Mouse (Mus musculus) activated CD4-positive, CD25-positive, alpha-beta regulatory T cell, adult 4 months (primary cell): ENCODE data around the gene Celf6. TPM values are rescaled to one million over a fixed set of nuclear protein-coding genes. Genes with fewer than 3 reads are reported as not detected.

Experiments
- ATAC-seq: one replicate; pipeline ENCODE4 v1.8.0; 2017
- polyA plus RNA-seq, 2 experiments: library from polyadenylated mRNA; unstranded; fragments of 100-300 nt; shearing (Covaris generic); gene quantifications; one replicate each; pipeline ENCODE4 v1.2.1; 2017

Gene Celf6
- polyA plus RNA-seq: not detected

DNA sequence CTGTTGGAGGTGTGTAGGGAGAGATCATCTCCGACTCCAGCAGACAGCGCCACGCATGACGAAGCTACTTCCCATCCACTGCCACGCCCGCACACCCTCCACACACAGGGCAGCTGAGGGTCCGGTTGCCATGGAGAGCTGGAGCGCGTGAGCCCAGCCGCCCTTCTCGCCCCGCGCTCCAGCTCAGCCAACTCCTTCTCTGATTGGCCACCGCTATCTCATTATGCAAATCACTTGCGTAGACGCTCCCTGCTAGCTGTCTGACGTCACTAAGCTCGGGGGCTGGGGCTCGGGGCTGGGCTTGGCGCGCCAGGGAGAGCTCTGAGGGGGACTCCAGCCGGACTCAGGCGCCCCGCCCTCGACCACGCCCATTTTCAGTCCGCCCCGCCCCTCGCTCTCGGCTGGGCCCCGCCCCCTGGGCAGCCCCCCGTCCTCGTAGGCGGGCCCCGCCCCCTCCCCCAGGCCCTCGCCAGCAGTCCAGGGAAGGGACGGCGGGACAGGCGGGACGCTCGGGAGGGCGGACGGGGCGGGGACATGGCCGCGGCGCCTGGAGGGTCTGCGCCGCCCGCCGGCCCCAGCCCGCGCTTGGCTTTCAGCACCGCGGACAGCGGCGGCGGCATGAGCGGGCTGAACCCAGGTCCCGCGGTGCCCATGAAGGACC is at the start of gene Celf6:
Gene Celf6 (plus strand): TSS at position 74 of the 661 bp plus-strand sequence.
- ATAC-seq: peak; percentile 57

DNA sequence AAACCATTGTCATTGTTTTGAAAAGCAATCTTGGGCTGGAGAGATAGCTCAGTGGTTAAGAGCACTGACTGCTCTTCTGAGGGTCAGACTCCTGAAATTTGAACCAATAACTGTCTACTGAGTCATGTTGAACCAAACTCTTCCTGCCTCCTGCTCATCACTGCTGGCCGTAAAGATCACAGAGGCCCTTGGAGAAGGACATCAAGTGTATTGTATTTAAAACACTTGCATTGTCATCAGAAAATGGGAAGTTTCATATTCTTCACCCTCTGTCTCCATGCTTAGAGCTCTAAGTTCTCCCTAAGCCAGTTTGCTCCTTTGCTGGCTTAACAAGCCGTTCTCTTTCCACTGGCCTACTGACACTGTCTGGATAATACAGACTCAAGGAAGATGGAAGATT is 49.4 kb upstream of the Celf6 start:
- no peak for ATAC-seq

DNA sequence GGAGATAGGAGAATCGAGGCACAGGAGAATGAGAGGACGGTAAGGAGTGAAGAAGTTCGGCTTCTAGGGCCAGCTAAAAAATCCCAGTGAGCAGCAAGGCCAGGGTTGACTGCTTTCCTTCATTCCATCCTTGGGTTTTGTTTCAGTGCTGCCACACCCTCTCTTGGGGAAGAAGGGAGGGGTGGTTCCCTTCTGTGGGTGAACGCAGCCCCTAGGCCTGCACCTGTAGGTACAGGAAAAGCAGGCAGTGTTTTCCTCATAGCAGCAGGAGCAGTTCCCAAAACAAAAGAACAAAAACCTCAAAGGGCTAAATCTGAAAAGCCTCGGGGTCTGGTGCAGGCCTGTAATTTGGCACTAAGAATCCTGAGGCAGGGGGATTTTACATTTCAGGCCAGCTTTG is 46.1 kb upstream of the Celf6 start:
- no peak for ATAC-seq

DNA sequence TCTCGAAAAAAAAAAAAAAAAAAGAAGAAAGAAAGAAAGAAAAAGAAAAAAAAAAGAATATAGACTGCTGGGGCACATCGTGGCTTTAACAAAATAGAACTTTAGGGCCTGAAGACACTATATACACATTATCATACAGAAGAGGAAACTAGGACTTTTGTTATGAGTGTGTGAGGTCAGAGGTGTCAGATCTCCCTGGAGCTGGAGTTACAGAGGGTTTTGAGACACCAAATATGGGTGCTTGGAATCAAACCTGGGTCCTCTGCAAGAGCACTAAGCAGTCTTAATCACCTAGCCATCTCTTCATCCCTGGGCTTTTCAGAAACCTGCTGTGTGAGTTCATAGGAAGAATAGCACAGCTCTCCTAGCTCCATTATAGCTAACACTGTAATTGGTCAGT is 44.3 kb upstream of the Celf6 start:
- no peak for ATAC-seq

DNA sequence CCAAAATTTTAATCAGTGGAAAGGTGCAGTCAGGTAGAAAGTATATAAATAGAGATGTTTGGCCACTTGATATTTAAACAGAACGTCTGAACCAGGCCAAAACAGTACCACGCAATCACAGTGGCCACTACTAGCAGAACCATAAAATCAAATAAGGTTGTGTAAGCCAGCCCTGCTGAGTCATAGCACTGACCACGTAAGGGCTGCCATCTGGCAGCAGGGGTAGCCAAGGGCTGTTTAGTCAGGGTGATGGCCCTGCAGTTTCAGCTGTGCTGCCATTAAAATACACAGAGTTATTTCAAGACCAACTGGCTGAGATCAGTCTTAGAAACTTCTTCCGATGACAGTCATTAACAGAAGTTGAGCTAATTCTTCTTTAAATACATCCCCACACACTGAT is 43.8 kb upstream of the Celf6 start:
- ATAC-seq: no peak

DNA sequence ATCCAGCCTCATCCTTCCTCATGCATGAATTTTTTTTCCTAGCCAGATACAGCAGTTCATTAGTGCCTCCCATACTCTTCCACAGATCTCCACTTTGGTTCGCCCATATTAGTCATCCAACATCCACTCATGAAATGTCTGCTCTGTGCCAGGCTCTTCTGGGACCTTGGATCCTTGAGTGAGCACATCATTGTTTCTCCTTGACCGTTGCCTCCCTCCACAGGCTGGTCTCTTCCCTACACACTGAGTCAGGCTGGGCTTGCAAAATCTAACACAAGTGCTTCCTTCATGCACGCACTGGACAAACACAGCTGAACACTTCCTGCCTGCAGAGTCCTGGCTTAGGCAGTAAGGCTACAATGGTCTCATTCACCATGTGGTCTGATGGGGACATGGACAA is 40.1 kb upstream of the Celf6 start:
- no peak for ATAC-seq

DNA sequence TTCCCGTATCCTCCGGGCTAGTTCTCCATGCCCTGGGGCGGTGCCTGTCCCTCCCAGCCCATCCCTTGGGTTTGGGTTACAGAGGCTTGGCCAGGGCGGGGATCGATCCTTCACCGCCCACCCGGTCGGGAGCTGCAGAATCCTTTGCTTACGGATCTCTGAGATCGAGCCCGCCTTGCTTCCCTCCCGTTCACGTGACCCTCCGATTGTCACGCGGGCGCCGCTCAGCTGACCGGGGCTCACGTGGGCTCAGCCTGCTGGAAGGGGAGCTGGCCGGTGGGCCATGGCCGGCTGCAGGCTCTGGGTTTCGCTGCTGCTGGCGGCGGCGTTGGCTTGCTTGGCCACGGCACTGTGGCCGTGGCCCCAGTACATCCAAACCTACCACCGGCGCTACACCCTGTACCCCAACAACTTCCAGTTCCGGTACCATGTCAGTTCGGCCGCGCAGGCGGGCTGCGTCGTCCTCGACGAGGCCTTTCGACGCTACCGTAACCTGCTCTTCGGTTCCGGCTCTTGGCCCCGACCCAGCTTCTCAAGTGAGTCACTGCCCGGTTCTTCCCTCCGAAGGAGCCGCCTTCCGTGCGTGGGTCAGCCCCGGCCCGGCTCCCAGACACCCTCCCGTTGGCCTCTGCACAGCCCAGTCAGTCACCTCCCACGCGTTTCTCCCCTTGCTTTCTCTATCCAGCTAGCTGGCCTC is 38.1 kb upstream of the Celf6 start, which contains the start of the genes Hexa and Tmem202:
Gene Hexa (plus strand): TSS at position 100 of the 697 bp plus-strand sequence.
Gene Tmem202 (minus strand): TSS at position 407 of the 697 bp plus-strand sequence.
- peak; percentile 81 for ATAC-seq

DNA sequence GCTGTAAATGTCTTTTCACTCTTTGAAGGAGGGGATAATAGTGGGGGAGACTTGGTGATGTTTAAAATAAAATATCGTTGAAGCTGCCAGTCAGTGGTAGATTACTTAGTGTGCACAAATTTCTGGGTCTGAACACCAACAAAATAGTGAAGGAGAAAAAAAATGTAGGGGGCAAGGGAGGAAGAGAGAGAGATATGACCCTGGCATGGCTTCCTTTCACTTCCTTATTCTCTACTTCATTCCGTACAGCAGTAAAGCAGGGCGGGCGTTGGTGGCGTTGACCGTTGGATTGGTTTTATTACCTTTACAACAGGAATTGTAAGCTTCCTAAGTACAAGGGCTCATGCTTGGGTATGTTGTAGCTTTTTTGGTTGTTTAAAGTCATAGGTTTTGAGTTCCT is 36.1 kb upstream of the Celf6 start:
- no peak for ATAC-seq

DNA sequence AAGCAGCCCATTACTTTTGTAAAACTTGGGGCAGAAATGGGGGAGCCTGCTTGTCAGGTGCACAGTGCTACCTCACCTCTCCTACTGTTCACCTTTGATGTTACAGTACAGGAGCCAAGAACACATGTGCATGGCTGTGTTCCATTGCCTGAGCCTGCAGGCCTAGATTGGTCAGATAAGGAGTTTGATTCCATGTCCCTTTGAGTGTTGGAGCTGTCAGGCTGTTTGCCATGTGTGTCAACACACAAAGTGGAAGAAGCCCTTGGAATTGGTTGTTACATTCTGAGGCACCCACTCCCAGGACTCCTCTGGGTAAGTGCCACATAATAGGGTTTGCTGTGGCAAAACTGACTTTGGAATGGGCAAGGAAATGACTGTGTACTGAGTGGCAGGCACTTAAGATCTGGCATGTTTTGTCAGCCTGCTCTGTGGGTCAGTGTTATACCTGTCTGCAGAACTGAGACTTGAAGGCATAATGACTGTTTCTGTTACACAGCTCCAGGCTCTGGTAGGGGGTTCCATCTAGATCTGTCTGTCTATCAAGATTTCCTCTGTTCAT is 34.9 kb upstream of the Celf6 start:
- no peak for ATAC-seq

DNA sequence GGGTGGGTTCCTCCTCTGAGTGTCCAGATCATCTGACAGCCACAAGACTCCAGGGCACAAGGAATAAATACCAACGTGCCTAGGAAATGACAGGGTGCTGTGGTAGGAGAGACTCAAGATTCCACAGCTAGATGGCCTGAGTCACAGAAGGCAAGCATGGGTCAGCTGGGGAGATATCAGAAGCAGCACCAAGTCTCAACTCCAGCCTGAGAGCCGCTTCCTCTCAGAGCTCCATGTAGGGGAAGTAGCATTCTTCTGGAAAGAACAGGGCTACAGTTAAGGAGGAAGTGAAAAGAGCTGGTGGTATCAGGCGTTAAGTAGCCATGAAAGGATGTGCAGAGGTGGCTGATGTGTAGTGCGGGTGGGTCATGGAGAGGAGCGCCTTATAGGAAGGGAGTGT is 33.0 kb upstream of the Celf6 start:
- ATAC-seq: no peak

DNA sequence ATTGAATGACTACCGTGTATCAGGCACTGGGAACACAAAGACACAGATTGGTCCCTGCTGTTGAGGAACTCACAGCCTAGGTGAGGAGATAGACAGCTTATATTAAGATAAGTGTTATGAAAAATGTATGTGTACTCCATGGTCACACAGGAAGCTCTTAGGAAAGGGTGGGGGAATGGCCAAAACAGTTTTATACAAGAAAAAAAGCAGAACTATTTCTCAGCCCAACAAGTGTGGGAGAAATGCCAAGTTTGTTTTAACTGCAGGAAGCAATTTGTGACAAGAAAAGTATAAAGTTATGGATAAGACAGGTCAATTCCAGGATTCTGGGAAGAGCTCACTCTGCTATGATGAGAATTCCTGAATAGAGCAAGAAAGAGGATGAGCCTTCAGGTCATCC is 29.8 kb upstream of the Celf6 start:
- ATAC-seq: no peak

DNA sequence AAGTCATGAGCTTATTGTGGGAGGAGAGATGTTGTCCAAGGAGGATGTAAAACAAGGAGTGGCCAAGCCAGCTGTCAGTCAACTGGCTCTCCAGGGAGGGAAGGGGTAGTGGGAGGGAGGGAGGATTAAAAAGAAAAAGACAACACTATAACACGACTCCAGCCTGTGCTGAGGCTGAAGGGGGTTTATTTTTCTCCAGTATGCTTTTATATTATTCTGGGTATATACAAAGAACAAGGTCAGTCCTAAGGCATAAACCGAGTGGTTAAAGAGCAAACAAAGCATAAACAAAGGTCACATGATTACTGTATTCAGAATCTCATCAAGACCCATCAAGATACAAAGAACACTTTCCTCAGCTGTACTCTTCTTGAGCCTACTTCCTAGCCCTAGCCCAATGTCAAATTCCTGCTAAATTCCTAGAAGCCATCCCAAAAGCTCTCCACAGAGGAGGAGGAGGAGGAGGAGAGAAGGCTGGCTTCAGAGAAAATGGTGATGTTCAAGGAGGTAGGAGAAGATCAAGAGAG is 28.7 kb upstream of the Celf6 start:
- ATAC-seq: no peak

DNA sequence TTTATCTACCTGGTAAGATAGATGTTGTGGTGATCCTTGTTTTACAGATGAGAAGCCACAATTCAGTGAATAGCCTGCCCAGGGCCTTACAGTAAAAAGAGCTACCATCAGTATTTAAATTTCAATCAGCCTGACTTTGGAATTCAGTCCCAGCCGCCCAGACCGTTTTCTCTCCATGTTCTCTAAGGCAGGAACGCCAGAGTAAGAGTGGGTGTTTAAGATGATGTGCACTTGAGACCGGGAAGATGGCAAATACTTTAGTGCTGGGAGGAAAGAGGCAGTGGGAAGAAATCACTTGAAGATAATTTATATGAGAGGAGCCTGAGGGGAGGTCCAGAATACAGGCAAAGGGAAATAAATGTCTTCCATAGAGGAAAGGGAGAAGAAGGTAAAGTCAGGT is 27.6 kb upstream of the Celf6 start:
- ATAC-seq: no peak

DNA sequence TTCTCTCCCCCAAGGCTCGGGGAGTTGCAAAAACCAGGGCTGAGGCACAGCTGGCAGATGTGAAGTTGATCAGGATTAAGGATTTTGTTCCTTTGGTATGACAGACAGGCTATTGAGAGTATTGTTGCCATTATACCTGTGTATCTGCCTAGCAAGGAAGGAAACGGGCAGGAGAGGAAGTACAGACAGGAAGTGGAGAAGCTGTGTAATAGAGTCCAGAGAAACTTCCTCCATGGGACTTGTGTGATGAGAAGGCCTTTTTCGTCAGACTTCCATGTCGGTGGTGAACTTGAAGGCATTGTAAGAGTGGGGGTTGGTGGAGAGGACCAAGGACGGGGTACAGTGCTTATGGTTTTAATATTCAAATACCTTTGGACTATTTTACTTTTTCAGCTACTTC is 26.7 kb upstream of the Celf6 start:
- no peak for ATAC-seq

DNA sequence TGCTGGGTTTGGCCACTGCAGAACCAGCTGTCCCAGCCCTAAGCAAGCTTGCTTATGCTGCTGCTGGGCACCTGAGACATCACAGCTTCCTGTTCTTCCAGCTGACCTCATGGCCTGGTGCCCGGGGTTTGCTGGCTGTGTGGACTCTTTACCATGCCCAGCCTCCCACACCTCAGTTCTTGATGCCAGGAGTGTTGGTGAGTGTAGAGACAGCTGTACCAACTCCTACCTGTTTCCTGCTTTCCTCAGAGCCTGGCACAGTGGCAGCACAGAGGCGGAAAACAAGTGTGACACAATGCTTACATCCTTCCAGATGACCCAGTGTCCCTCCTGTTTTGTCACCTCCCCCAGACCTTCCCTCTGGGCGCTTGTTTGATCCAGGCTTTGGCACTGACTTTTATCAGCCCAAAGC is 26.1 kb upstream of the Celf6 start:
- ATAC-seq: no peak

DNA sequence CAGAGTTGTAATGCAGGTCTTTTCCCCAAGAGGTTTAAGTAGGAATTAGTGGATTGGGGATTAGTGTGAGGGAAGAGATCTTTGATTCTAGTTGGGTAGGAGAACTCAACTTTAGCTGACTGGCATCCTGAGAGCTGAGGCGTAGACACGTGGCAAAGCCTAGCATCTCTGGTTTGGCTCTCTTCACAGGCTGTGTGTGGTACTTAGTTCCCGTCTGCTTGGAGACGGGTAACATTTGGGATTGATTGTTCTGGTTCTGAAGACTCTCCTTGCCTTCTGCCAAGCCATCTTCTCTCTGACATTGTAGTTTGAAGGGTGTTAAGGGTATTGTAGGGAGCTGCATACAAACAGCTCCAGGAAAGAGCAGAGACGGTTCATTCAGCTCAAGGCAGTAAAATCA is 25.1 kb upstream of the Celf6 start:
- no peak for ATAC-seq

DNA sequence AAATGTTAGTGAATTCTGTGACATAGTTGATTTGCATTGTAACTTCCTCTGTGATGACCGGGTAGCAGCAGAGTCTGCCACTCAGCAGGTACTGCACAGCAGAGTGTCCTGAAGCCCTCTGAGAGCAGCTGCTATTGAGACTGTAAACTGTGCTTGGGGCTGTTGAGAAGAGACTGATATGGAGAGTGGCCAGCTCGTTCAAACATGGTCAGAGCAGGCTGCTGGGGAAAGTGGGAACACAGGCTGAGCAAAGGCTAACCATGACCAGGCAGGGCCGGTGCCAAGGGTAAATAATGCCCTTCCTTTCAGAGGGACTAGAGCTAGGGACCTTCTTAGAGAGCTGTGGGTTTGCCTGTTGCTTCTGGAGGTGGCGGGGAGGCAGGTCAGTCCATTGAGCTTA is 24.0 kb upstream of the Celf6 start:
- ATAC-seq: no peak

DNA sequence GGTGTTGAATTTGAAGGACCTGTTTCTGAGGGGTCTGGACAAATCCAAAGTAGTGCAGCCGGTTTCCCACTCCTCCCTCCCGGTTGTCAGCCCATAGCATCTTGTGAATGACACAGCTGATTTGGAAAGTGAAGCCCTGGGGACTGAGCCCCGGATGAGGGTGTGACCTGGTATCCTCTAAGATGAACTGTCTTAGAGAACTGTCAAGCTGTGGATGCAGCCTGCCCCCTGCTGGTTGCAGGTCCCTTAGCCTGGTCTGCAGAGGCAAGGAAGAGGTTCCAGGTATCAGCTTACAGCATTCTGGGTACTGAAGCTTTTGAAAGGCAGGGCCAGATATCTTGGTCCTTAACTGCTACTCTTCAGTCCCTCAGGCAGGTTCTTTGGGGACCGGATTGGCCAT is 12.1 kb upstream of the Celf6 start:
- ATAC-seq: no peak

DNA sequence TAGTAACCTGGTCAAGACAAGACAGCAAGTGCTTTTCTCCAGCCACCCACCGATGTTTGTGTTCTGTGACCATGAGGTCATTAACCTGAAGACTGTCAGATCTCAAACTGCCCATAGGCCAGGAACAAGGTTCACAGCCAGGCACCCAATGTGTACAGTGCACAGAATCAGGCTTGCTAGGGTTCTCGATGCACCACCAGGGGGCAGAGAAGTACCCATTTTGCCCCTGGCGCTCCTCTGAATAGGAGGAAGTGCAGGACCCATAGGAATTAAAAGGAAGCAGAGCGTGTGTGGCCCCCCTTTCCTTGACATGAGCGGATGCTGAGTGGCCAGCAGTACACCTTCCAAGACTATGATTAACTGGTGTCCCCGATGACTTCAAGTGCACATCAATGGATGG is 10.6 kb upstream of the Celf6 start:
- peak; percentile 32 for ATAC-seq

DNA sequence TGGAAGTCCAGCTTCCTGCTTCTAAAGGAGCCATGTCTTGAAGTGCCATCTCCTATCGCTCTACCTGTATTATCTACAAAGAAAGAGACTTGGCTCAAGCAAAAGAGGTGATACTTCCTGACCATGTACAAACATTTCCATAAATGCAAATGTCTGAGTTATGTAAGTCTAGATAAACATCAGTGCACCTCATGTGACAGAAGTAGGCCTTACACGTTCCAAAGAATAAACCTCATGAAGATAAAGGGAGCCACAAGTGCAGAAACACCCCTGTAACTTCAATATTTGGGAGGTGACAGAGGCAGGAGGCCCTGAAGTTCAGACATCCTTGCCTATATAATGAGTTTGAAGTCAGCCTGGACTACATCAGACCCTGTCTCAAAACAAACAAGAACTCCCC is 5.9 kb upstream of the Celf6 start:
- ATAC-seq: no peak

DNA sequence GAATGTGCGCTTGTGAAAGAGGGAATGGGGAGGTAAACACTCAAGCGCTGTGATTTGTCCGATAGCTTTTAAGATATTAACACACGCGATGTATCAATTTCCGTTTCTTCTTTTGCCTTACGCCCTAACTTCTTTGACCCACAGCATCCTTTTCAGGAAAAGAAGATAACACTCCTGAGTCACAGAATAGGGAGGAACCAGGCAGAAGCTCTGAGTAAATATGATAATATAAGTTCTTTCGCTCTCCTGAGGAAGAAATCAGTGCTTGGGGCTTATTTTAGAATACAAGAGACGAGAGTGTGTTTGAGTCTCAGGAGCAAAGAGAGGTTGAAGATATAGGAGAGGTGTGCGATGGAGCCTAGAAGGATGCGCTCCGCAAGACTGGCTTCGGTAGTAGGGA is 316 bp upstream of the Celf6 start:
- ATAC-seq: no peak

DNA sequence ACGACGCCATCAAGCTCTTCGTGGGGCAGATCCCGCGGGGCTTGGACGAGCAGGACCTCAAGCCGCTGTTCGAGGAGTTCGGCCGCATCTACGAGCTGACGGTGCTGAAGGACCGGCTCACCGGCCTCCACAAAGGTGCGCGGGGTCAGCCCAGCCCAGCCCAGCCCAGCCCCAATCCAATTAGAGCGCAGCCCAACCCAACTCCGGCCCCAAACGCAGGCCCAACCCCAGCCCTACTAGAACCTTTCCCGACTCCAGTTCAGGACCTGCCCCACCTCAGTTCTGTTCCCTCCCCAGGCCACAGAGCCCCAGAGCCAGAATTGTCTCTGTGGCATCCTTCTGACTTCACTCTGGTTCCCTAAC is 769 bp downstream of the Celf6 start:
- ATAC-seq: no peak

DNA sequence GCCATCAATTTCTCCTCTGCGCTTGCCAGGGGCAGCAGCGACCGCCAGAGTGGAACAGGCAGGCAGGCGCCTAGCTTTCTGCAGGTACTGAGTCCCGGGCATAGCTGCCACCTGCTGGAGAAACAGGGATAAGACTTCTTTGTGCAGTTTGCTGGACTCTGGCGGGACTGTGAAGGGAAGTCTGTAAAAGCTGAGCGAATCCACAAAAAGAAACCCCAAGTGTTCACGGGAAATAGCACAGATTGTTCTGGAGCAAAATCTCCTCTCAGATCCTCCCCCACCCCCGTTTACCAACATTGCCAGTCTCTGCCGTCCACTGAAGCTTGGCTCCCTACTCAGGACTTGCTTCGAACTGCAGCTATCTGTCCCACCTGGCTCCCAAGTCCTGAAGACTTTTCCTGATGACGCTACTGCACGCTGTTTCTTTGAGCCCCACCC is 7.2 kb downstream of the Celf6 start:
- no peak for ATAC-seq

DNA sequence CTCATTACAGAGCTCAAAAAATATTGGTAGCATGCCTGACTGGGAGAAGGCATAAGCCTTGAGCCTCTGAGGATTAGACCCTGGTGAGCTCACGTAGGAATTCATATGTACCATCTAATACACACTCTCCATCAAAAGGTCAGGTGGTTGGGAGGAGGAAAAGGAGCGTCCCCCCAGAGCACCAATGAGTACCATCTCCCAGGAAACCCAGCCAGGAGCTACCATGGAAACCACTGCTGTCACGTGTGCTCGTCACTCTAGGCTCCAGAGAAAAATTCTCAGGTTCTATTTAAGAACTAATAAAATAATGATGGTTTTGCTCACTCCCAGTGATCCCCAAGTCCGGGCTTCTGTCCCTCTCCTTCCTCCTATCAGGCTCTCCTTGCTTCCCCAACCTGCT is 10.5 kb downstream of the Celf6 start:
- ATAC-seq: no peak
